Mouse (Mus musculus) liver, embryonic 14.5 days (tissue): ENCODE results near the gene Errfi1.

Experiments
- CTCF ChIP-seq: IDR thresholded peaks from 2 replicates; pipeline ENCODE4 v1.5.1; 2016; ENCODE audit warnings: antibody characterized with exemption, low read depth, control low read depth
- EP300 ChIP-seq: IDR thresholded peaks from 2 replicates; pipeline ENCODE4 v1.6.1; 2016; ENCODE audit warnings: antibody characterized with exemption, low read depth

DNA sequence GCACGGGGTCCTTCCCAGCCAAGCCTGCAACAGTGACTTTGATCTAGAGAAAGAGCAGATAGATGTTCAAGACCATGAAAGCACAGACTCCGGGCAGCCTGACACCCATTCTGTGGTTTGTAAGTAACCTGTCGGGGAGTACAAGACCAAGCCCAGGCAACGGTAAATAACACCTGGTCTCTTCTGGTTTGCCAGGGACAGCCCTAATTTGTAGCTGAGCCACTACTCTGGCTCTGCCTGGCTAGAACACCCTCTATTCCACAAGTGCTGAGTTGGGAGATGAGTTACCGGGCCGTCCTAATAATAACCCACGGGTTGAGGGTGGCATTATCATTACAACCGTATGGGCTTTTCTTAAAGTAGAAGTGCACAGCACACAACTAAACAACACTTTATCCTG lies 53.4 kb downstream of the Errfi1 start:
- TF ChIP-seq EP300 (no peak), CTCF (no peak)
